Mouse (Mus musculus) layer of hippocampus, postnatal 25 days (tissue): ENCODE results near the gene Cln3. TPM values are rescaled to one million over a fixed set of nuclear protein-coding genes. Genes with fewer than 3 reads are reported as not detected.

Experiments used
- DNase-seq, 2 experiments: peaks; one replicate each; pipeline ENCODE4 v3.0.0; 2022; ENCODE audit warnings: mixed read lengths in 2 of 2, low spot score in 1 of 2; ENCODE audit errors: extremely low spot score in 1 of 2
- microRNA-seq, 2 experiments: library from miRNA; unstranded; fragments of <30 nt; microRNA quantifications; one replicate each; pipeline ENCODE4 v1.2.0; 2021
- total RNA-seq, 2 experiments: library from RNA; stranded (reverse); gene quantifications; 2 replicates each; pipeline ENCODE4 v1.2.3; 2021

Gene Cln3
- total RNA-seq, 2 experiments from 2014 or later, result 30.3 to 37.4 TPM

DNA sequence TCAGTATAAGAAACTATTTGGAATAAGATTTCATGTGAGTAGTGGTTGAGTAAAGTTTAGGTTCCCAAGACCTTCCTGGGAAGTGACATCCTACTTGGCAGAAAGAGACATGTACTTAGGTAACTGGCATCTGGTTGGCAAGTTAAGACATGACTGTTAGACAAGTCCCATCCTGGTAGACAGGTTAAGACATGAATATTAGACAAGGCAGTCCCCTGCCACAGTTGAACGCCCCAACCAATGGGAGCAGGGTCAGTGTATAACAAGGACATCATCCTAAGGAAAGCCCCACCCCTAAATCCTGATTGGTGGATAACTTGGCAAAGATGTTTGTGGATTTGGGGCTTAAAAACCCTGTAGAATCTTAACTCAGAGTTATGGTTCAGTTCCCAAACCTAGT lies 52.2 kb downstream of the Cln3 start:
- no peak for DNase-seq

DNA sequence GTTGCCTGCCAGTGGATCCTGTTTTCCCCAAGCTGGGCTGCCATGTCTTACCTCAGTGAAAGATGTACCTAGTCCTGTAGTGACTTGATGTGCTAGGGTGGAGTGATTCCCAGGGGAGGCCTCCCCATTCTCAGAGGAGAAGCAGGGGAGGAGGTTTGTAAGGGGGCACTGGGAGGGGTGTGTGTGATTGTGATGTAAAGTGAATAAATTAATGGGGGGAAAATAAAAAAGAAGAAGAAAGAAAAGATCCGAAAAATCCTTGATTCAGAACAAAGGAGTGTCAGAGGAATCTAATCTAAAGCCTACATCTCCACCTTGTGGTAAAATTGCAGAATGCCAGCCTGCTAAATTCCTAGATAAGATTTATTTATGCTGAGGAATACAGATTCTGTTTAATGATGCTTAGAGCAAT lies 57.4 kb downstream of the Cln3 start:
- DNase-seq, result peak; percentile 11 to 28

- DNase-seq, result no peak
Measured at GRCm38 (mm10) chr7:126523316-126523715, 62.3 kb downstream of the Cln3 start.

Small RNA genes lying within 50 kb of the gene (microRNA-seq; reads per million reads assigned to microRNA genes)
- gene Mir7059, result 7.4 to 10.7 reads per million in 2 experiments

Other genes with a start within 250 kb of the Cln3 start
- 1 to 10 TPM; 1.1 to 1.3 TPM for gene Lat, start 216.2 kb downstream of the Cln3 start, total RNA-seq
- gene Spns1, start 208.4 kb downstream of the Cln3 start, total RNA-seq, result 10 to 100 TPM; 87.5 to 89.6 TPM
- 1 to 10 TPM; 5.8 to 8.4 TPM for gene Nfatc2ip, start 189.1 kb downstream of the Cln3 start, total RNA-seq
- not detected for gene Cd19, start 170.9 kb downstream of the Cln3 start, total RNA-seq
- gene Rabep2, start 157.1 kb downstream of the Cln3 start, total RNA-seq, result 10 to 100 TPM in 1 of 2 experiments, 1 to 10 TPM in 1; 9.8 to 13.5 TPM
- 1 to 10 TPM in 1 of 2 experiments, under 1 TPM in 1; 0.76 to 1.0 TPM for gene Atp2a1, start 122.7 kb downstream of the Cln3 start, total RNA-seq
- gene Sh2b1, start 110.4 kb downstream of the Cln3 start, total RNA-seq, result 10 to 100 TPM; 70.8 to 73.1 TPM
- gene Tufm, start 98.5 kb downstream of the Cln3 start, total RNA-seq, result 10 to 100 TPM; 77.2 to 78.8 TPM
- 100 to 1,000 TPM; 101 to 134 TPM for gene Atxn2l, start 82.4 kb downstream of the Cln3 start, total RNA-seq
- 100 to 1,000 TPM; 184 to 193 TPM for gene Eif3c, start 19.4 kb downstream of the Cln3 start, total RNA-seq
- gene Apobr, start 875 bp downstream of the Cln3 start, total RNA-seq, result 1 to 10 TPM in 1 of 2 experiments, under 1 TPM in 1; 0.28 to 1.1 TPM
- gene Il27, start 9.1 kb upstream of the Cln3 start, total RNA-seq, result not detected
- 1 to 10 TPM; 5.8 to 8.6 TPM for gene Nupr1, start 45.0 kb upstream of the Cln3 start, total RNA-seq
- gene Sgf29, start 63.5 kb upstream of the Cln3 start, total RNA-seq, result 10 to 100 TPM; 30.5 to 35.1 TPM
- 10 to 100 TPM in 1 of 2 experiments, 1 to 10 TPM in 1; 9.5 to 11.1 TPM for gene Sult1a1, start 90.6 kb upstream of the Cln3 start, total RNA-seq
- 100 to 1,000 TPM; 104 to 112 TPM for gene Bola2, start 109.6 kb upstream of the Cln3 start, total RNA-seq
- 10 to 100 TPM; 16.4 to 19.4 TPM for gene Slx1b, start 110.0 kb upstream of the Cln3 start, total RNA-seq
- 100 to 1,000 TPM; 129 to 139 TPM for gene Coro1a, start 122.0 kb upstream of the Cln3 start, total RNA-seq
- 100 to 1,000 TPM; 147 to 168 TPM for gene Mapk3, start 173.8 kb upstream of the Cln3 start, total RNA-seq
- 1 to 10 TPM; 1.7 to 4.3 TPM for gene Gdpd3, start 180.5 kb upstream of the Cln3 start, total RNA-seq
- gene Ypel3, start 191.1 kb upstream of the Cln3 start, total RNA-seq, result 100 to 1,000 TPM; 268 to 293 TPM
- under 1 TPM; 0.39 to 0.82 TPM for gene Tbx6, start 195.7 kb upstream of the Cln3 start, total RNA-seq
- 10 to 100 TPM; 53.3 to 55.0 TPM for gene Ppp4c, start 206.7 kb upstream of the Cln3 start, total RNA-seq
- 10 to 100 TPM; 80.3 to 95.6 TPM for gene Fam57b, start 211.9 kb upstream of the Cln3 start, total RNA-seq
- gene 4930451I11Rik, start 245.8 kb upstream of the Cln3 start, total RNA-seq, result not detected